29 mouse cellular contexts compared by ENCODE assay signal in genomic region chr12:45131139-45131538, GRCm38 (mm10). TPM values are rescaled to one million over a fixed set of nuclear protein-coding genes. Genes with fewer than 3 reads are reported as not detected.
"Had no signal": no experiment of that assay in that cellular context is flagged by ENCODE, and none has a peak within 500 bp of the region (broad histone marks: within the 10 kb centered on the region; RNA-seq: fewer than 3 reads in every experiment).

No protein-coding gene starts in this region.

- H3K9me3 ChIP-seq: heart, embryonic 10.5 days; heart, embryonic 12.5 days; heart, embryonic 13.5 days; heart, embryonic 15.5 days; hindbrain, embryonic 10.5 days; hindbrain, embryonic 12.5 days; hindbrain, embryonic 13.5 days; hindbrain, embryonic 15.5 days; intestine, embryonic 15.5 days had no signal

- ATAC-seq: hindbrain, embryonic 16.5 days; hindbrain, postnatal 0 days; inflammation-experienced regulatory T-cells, adult 6 months; intestine, embryonic 15.5 days; intestine, embryonic 16.5 days; intestine, postnatal 0 days had no signal

- H3K9ac ChIP-seq: heart, embryonic 12.5 days; heart, embryonic 13.5 days; heart, embryonic 15.5 days; hindbrain, embryonic 12.5 days; hindbrain, embryonic 13.5 days; hindbrain, embryonic 14.5 days; hindbrain, embryonic 15.5 days; intestine, embryonic 15.5 days had no signal

- H3K27me3 ChIP-seq: heart, embryonic 12.5 days; heart, embryonic 13.5 days; heart, embryonic 15.5 days; hindbrain, embryonic 12.5 days; hindbrain, embryonic 13.5 days; hindbrain, embryonic 15.5 days; intestine, embryonic 15.5 days had no signal

- H3K4me3 ChIP-seq: heart, adult 2 months; heart, embryonic 10.5 days; heart, embryonic 12.5 days; heart, embryonic 13.5 days; heart, embryonic 15.5 days; hindbrain, embryonic 10.5 days; hindbrain, embryonic 12.5 days; hindbrain, embryonic 13.5 days; hindbrain, embryonic 15.5 days; intestine, embryonic 15.5 days; layer of hippocampus, adult 2 months; left cerebral cortex, adult 2 months had no signal

- H3K27ac ChIP-seq: heart, adult 2 months; heart, embryonic 10.5 days; heart, embryonic 13.5 days; heart, embryonic 15.5 days; hindbrain, embryonic 10.5 days; hindbrain, embryonic 12.5 days; hindbrain, embryonic 13.5 days; hindbrain, embryonic 14.5 days; hindbrain, embryonic 15.5 days; hindbrain, postnatal 0 days; intestine, embryonic 15.5 days; kidney, postnatal 0 days; layer of hippocampus, adult 2 months; left cerebral cortex, adult 2 months had no signal

- H3K4me2 ChIP-seq: heart, embryonic 11.5 days; heart, embryonic 12.5 days; heart, embryonic 13.5 days; heart, embryonic 15.5 days; hindbrain, embryonic 12.5 days; hindbrain, embryonic 13.5 days; hindbrain, embryonic 14.5 days; hindbrain, embryonic 15.5 days; intestine, embryonic 15.5 days had no signal

- H3K4me1 ChIP-seq: heart, embryonic 10.5 days; heart, embryonic 13.5 days; heart, embryonic 15.5 days; hindbrain, embryonic 10.5 days; hindbrain, embryonic 12.5 days; hindbrain, embryonic 13.5 days; hindbrain, embryonic 15.5 days; intestine, embryonic 15.5 days had no signal

- H3K36me3 ChIP-seq: heart, embryonic 10.5 days; heart, embryonic 12.5 days; heart, embryonic 13.5 days; heart, embryonic 15.5 days; hindbrain, embryonic 10.5 days; hindbrain, embryonic 12.5 days; hindbrain, embryonic 13.5 days; hindbrain, embryonic 15.5 days; intestine, embryonic 15.5 days had no signal

- DNase-seq: heart, adult 2 months; heart, postnatal 10 days; heart, postnatal 14 days; heart, postnatal 36 days; heart, postnatal 4 days; kidney, adult 11 months; kidney, postnatal 10 days; kidney, postnatal 25 days; layer of hippocampus, adult 9-11 months; layer of hippocampus, postnatal 36 days had no signal

RNA-seq across cellular contexts. Expression of gene Stxbp6, which starts 56.6 kb away (rescaled TPM):
- polyA plus RNA-seq: inflammation-experienced regulatory T-cells, adult 6 months had no signal
